Mouse (Mus musculus): ENCODE measurements around the gene Gm4894. TPM values are rescaled to one million over a fixed set of nuclear protein-coding genes. Genes with fewer than 3 reads are reported as not detected.

Gm4894 gene
- total RNA-seq (2015) = not detected in 2 replicates
- total RNA-seq (2017) = not detected in 2 replicates

GRCm38 (mm10) chr9:49250231-49250630, at the start of gene Gm4894:
Gene Gm4894, plus strand, starts transcription at chr9:49250531.
- no peak for ATAC-seq (replicated peaks; ENCODE audit: poor library complexity)

GRCm38 (mm10) chr9:49206331-49206730, 44.0 kb upstream of the Gm4894 start:
- ATAC-seq (replicated peaks; ENCODE audit: poor library complexity) = no peak

GRCm38 (mm10) chr9:49211493-49211892, 38.8 kb upstream of the Gm4894 start:
- no peak for ATAC-seq (replicated peaks; ENCODE audit: poor library complexity)

- no peak for ATAC-seq (replicated peaks; ENCODE audit: poor library complexity)
Observed at GRCm38 (mm10) chr9:49214734-49215133, 35.6 kb upstream of the Gm4894 start.

- no peak for ATAC-seq (replicated peaks; ENCODE audit: poor library complexity)
Observed at GRCm38 (mm10) chr9:49217626-49218607, 32.4 kb upstream of the Gm4894 start.

- no peak for ATAC-seq (replicated peaks; ENCODE audit: poor library complexity)
Observed at GRCm38 (mm10) chr9:49224488-49224887, 25.8 kb upstream of the Gm4894 start.

- no peak for ATAC-seq (replicated peaks; ENCODE audit: poor library complexity)
Observed at GRCm38 (mm10) chr9:49227442-49227841, 22.9 kb upstream of the Gm4894 start.

- no peak for ATAC-seq (replicated peaks; ENCODE audit: poor library complexity)
Observed at GRCm38 (mm10) chr9:49229054-49229453, 21.3 kb upstream of the Gm4894 start.

GRCm38 (mm10) chr9:49246839-49247238, 3.5 kb upstream of the Gm4894 start:
- ATAC-seq (replicated peaks; ENCODE audit: poor library complexity) = 0 out of 2 replicates have a peak, but pooled peaks have one; percentile 52

- ATAC-seq (replicated peaks; ENCODE audit: poor library complexity) = no peak
Observed at GRCm38 (mm10) chr9:49268949-49269348, 18.6 kb downstream of the Gm4894 start.

GRCm38 (mm10) chr9:49273566-49273965, 23.2 kb downstream of the Gm4894 start:
- ATAC-seq (replicated peaks; ENCODE audit: poor library complexity) = no peak

- no peak for ATAC-seq (replicated peaks; ENCODE audit: poor library complexity)
Observed at GRCm38 (mm10) chr9:49275976-49276375, 25.6 kb downstream of the Gm4894 start.

GRCm38 (mm10) chr9:49276542-49277334, 26.4 kb downstream of the Gm4894 start:
- no peak for ATAC-seq (replicated peaks; ENCODE audit: poor library complexity)

- ATAC-seq (replicated peaks; ENCODE audit: poor library complexity) = no peak
Observed at GRCm38 (mm10) chr9:49295101-49295500, 44.8 kb downstream of the Gm4894 start.

GRCm38 (mm10) chr9:49307576-49307975, 57.2 kb downstream of the Gm4894 start:
- no peak for ATAC-seq (replicated peaks; ENCODE audit: poor library complexity)

- ATAC-seq (replicated peaks; ENCODE audit: poor library complexity) = no peak
Observed at GRCm38 (mm10) chr9:49310821-49311220, 60.5 kb downstream of the Gm4894 start.

GRCm38 (mm10) chr9:49318638-49319037, 68.3 kb downstream of the Gm4894 start:
- no peak for ATAC-seq (replicated peaks; ENCODE audit: poor library complexity)
